Mouse (Mus musculus) heart, embryonic 15.5 days (tissue): ENCODE data around the gene Pak3. TPM values are rescaled to one million over a fixed set of nuclear protein-coding genes. Genes with fewer than 3 reads are reported as not detected.

Experiments used
- ATAC-seq: fragments of 200-750 bp; cut with Nextera tagmentation; replicated peaks from 2 replicates; pipeline ENCODE4 v1.8.0; 2017; ENCODE audit warnings: low read depth, moderate TSS enrichment; ENCODE audit not compliant: insufficient number of reproducible peaks, insufficient read depth, low FRiP score
- H3K27ac ChIP-seq: fragments of 300-500 bp; sonication (generic); 2 replicates; pipeline ENCODE4 v1.5.1; 2015; ENCODE audit warnings: mild to moderate bottlenecking, inconsistent platforms
- H3K27me3 ChIP-seq: fragments of 300-500 bp; sonication (generic); 2 replicates; pipeline ENCODE4 v1.6.1; 2015; ENCODE audit warnings: inconsistent platforms
- H3K36me3 ChIP-seq: fragments of 300-500 bp; sonication (generic); 2 replicates; pipeline ENCODE4 v1.6.1; 2015; ENCODE audit warnings: mild to moderate bottlenecking, inconsistent platforms
- H3K4me1 ChIP-seq: fragments of 300-500 bp; sonication (generic); replicated peaks from 2 replicates; pipeline ENCODE4 v1.6.1; 2015; ENCODE audit warnings: inconsistent platforms
- H3K4me2 ChIP-seq: fragments of 300-500 bp; sonication (generic); 2 replicates; pipeline ENCODE4 v1.6.1; 2015; ENCODE audit warnings: inconsistent platforms, mild to moderate bottlenecking, moderate library complexity
- H3K4me3 ChIP-seq: fragments of 300-500 bp; sonication (generic); 2 replicates; pipeline ENCODE4 v1.5.1; 2015; ENCODE audit warnings: mild to moderate bottlenecking, inconsistent platforms
- H3K9ac ChIP-seq: fragments of 300-500 bp; sonication (generic); 2 replicates; pipeline ENCODE4 v1.6.1; 2015; ENCODE audit warnings: mild to moderate bottlenecking, inconsistent platforms
- H3K9me3 ChIP-seq: fragments of 300-500 bp; sonication (generic); replicated peaks from 2 replicates; pipeline ENCODE4 v1.6.1; 2016; ENCODE audit warnings: inconsistent platforms
- WGBS: fragments of 180-500 bp; shearing (Covaris S2); methylation state at CpG from one replicate; pipeline ENCODE4 v1.1.7; 2015; ENCODE audit warnings: mixed read lengths; 5-methylcytosine and 5-hydroxymethylcytosine counted together
- microRNA-seq: library from miRNA; unstranded; fragments of <30 nt; microRNA quantifications from one replicate; pipeline ENCODE4, GENCODE M21; 2016
- polyA plus RNA-seq: library from polyadenylated mRNA; unstranded; fragments of >200 nt; fragmentation: Nextera tagmentation; extraction: Ambion mirVana; gene quantifications from 2 replicates; pipeline ENCODE4 v1.2.1, GENCODE M21; 2015

The Pak3 gene
- polyA plus RNA-seq, 1 experiment from 2014 or later: 8.2 TPM

DNA sequence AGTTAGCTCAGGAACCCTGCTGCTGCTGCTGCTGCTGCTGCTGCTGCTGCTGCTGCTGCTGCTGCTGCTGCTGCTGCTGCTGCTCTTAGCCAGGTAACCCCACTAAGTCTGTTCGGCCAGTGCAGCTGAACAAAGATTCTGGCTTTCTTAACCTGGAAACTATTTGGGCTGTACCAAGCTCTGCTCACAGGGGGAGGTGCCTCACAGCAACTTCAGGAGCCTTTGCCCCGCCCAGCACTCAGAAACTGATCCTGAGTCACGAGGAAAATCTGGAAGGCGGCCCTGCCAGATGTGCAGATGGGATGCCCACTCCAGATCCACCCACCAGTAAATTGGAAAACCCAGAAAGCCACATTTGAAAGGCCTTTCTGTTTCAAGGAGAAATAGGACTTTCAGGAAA, 308.8 kb downstream of the Pak3 start, which contains the start of gene Capn6:
Gene Capn6, minus strand, starts transcription at position 203 of the 400 bp plus-strand sequence.
- Histone ChIP-seq H3K27ac (peak within 1 kb of the TSS; percentile 40; the same call in 1 of the 2 replicates), H3K4me1 (no peaks in the 10 kb centered on the region), H3K9me3 (no peaks in the 10 kb centered on the region), H3K27me3 (no peaks in the 10 kb centered on the region), H3K9ac (peak within 1 kb of the TSS; percentile 9; the same call in 1 of the 2 replicates), H3K4me3 (peak within 1 kb of the TSS; percentile 47), H3K36me3 (no peaks in the 10 kb centered on the region), H3K4me2 (peak within 1 kb of the TSS; percentile 51)
- ATAC-seq: peak; percentile 74; the same call in 1 of the 2 replicates
- 17% methylated on average over 4 of the region's 4 CpGs for WGBS

DNA sequence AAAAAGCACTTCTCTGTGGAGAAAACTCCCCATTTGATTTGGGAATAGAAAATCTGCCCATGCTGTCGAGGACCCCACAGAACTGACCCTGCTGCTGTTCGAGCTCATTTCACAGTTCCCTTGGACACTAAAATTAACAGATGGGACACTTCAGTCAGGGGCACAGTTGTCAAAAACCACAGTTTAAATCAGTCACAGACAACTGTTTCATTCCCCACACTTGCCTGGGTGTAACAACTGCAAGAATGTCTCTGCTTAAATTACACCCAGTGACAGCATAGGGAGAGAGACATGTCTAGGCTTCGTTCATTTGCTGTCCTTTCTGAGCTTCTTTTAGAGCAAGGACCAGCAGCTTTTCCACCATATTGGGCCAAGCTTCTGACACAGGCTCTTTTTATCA, 328.2 kb downstream of the Pak3 start:
- Histone ChIP-seq H3K4me1 (no peaks in the 10 kb centered on the region), H3K9me3 (no peaks in the 10 kb centered on the region)

More for the DNA sequence above, 328.2 kb downstream of the Pak3 start:
- Histone ChIP-seq H3K4me3 (no peak overlapping the region), H3K27ac (no peak overlapping the region), H3K27me3 (no peaks in the 10 kb centered on the region), H3K4me2 (no peak overlapping the region), H3K36me3 (no peaks in the 10 kb centered on the region), H3K9ac (no peak overlapping the region)
- no peak for ATAC-seq
- 57% methylated on average over 3 of the region's 3 CpGs for WGBS

Small RNA genes within 50 kb of the gene (microRNA-seq; reads per million reads assigned to microRNA genes)
- 0.63 reads per million for gene Gm47298

Other genes with a start within 250 kb of the Pak3 start
- 1.2 and 2.5 TPM in 2 replicates for gene Chrdl1, start 124.3 kb upstream of the Pak3 start, polyA plus RNA-seq